Mouse (Mus musculus): ENCODE data around the gene Gm21970. TPM values are rescaled to one million over a fixed set of nuclear protein-coding genes. Genes with fewer than 3 reads are reported as not detected.

Gene Gm21970
- not detected in 2 replicates for polyA plus RNA-seq (2012; rRNA removed)

GRCm38 (mm10) chr16:91391421-91391820 is at the start of gene Gm21970:
Gene Gm21970, plus strand, starts transcription at chr16:91391721.
- Histone ChIP-seq H3K27me3 (ENCODE audit: control insufficient read depth, insufficient read depth, low read length) (no peaks in the 10 kb centered on the region), H3K4me1 (ENCODE audit: control insufficient read depth, insufficient read depth, low read length) (no peaks in the 10 kb centered on the region), H3K36me3 (ENCODE audit: control insufficient read depth, insufficient read depth, low read length) (no peaks in the 10 kb centered on the region), H3K4me3 (ENCODE audit: control insufficient read depth, low read depth, low read length) (no peak within 1 kb of the TSS), H3K27ac (ENCODE audit: control insufficient read depth, insufficient read depth, low read depth, low read length) (no peak within 1 kb of the TSS)
- TF ChIP-seq POLR2A (IDR thresholded peaks at IDR 0.05; ENCODE audit: control insufficient read depth, low read depth, low read length) (no peak), CTCF (IDR thresholded peaks at IDR 0.05; ENCODE audit: control insufficient read depth, insufficient read depth, insufficient replicate concordance, low read depth, low read length) (no peak)

DNA sequence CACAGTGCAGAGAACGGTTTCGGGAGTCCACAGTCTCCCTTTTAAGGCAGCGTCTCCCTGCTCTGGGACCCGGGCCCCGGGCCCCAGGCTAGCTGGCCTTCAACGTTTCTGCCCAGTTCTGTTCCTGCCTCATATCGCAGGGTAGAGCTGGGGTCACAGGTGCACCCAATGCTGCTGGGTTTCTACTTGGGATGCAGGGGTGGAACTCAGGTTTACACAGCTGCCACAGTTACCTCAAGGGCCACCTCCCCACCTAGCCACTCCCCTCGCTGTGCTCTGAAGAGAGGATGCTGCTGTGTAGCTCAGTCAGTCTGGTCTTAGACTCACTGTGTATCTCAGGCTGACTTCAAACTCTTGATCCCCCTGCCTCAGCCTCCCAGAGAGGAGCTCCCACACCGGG is 45.0 kb upstream of the Gm21970 start:
- TF ChIP-seq CTCF (IDR thresholded peaks at IDR 0.05; ENCODE audit: control insufficient read depth, insufficient read depth, insufficient replicate concordance, low read depth, low read length), result no peak
- TF ChIP-seq POLR2A (IDR thresholded peaks at IDR 0.05; ENCODE audit: control insufficient read depth, low read depth, low read length), result no peak
- Histone ChIP-seq H3K36me3 (ENCODE audit: control insufficient read depth, insufficient read depth, low read length) (no peaks in the 10 kb centered on the region), H3K4me3 (ENCODE audit: control insufficient read depth, low read depth, low read length) (no peak overlapping the region), H3K4me1 (ENCODE audit: control insufficient read depth, insufficient read depth, low read length) (no peaks in the 10 kb centered on the region; the same call in 1 of the 2 replicates), H3K27ac (ENCODE audit: control insufficient read depth, insufficient read depth, low read depth, low read length) (no peak overlapping the region), H3K27me3 (ENCODE audit: control insufficient read depth, insufficient read depth, low read length) (no peaks in the 10 kb centered on the region)

GRCm38 (mm10) chr16:91347491-91348263 is 43.8 kb upstream of the Gm21970 start:
- TF ChIP-seq POLR2A (IDR thresholded peaks at IDR 0.05; ENCODE audit: control insufficient read depth, low read depth, low read length) (no peak), CTCF (IDR thresholded peaks at IDR 0.05; ENCODE audit: control insufficient read depth, insufficient read depth, insufficient replicate concordance, low read depth, low read length) (no peak)
- peaks cover 2% of the 10 kb centered on the region; the same call in 1 of the 2 replicates for H3K4me1 ChIP-seq (ENCODE audit: control insufficient read depth, insufficient read depth, low read length)
- no peaks in the 10 kb centered on the region for H3K27me3 ChIP-seq (ENCODE audit: control insufficient read depth, insufficient read depth, low read length)
- no peak overlapping the region for H3K27ac ChIP-seq (ENCODE audit: control insufficient read depth, insufficient read depth, low read depth, low read length)
- H3K4me3 ChIP-seq (ENCODE audit: control insufficient read depth, low read depth, low read length), result no peak overlapping the region
- H3K36me3 ChIP-seq (ENCODE audit: control insufficient read depth, insufficient read depth, low read length), result no peaks in the 10 kb centered on the region

DNA sequence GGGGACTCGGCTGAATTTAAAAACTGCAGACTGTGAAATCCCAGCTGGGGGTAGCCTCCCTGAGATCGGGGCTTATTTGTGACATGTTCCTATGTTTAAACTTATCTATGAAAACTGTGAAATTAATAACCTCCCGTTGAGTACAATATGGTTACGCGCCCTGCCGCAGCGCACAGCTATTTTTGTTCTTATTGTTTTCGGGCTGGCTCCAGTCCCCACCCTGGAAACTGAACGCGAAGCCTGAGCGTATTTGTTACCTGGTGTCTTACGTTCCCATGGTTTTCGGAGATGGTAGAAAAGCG is 43.3 kb upstream of the Gm21970 start:
- no peak overlapping the region for H3K27ac ChIP-seq (ENCODE audit: control insufficient read depth, insufficient read depth, low read depth, low read length)
- no peaks in the 10 kb centered on the region for H3K27me3 ChIP-seq (ENCODE audit: control insufficient read depth, insufficient read depth, low read length)
- peaks cover 2% of the 10 kb centered on the region; the same call in 1 of the 2 replicates for H3K4me1 ChIP-seq (ENCODE audit: control insufficient read depth, insufficient read depth, low read length)
- H3K4me3 ChIP-seq (ENCODE audit: control insufficient read depth, low read depth, low read length), result no peak overlapping the region
- TF ChIP-seq POLR2A (IDR thresholded peaks at IDR 0.05; ENCODE audit: control insufficient read depth, low read depth, low read length), result no peak
- TF ChIP-seq CTCF (IDR thresholded peaks at IDR 0.05; ENCODE audit: control insufficient read depth, insufficient read depth, insufficient replicate concordance, low read depth, low read length), result no peak
- no peaks in the 10 kb centered on the region for H3K36me3 ChIP-seq (ENCODE audit: control insufficient read depth, insufficient read depth, low read length)

DNA sequence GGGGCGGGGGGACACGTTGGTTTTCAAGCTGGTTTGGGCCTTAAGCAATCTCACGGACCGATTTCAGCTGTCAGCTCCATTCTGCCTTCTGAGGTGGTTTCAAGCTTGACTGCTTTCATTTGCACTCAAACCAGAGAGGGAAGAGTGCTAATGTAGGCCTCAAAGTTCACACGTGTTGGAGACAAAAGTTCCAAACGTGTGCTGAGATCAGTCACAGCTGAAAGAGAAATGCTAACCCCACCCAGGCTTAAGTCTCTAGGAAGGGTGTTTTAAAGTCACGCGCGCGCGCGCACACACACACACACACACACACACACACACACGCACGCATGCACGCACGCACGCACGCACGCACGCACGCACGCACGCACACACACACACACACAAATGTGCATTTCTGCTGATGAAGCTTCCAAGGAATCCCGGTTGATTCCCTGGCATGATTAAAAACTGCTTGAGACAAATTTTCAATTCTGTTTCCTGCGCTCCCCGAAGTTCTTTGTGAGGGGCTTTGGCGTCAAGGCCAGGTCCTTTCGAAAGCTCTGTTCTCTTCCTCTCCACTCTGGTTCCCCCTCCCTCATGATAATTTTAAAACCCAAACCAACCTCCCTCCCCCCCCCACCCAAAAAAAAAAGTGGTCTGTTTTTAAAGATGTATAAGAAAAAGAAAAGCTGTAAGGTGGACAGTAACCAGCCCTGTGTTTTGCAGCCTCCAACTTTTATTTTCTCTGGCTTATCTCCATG is 42.8 kb upstream of the Gm21970 start:
- no peaks in the 10 kb centered on the region for H3K27me3 ChIP-seq (ENCODE audit: control insufficient read depth, insufficient read depth, low read length)
- TF ChIP-seq CTCF (IDR thresholded peaks at IDR 0.05; ENCODE audit: control insufficient read depth, insufficient read depth, insufficient replicate concordance, low read depth, low read length) (no peak), POLR2A (IDR thresholded peaks at IDR 0.05; ENCODE audit: control insufficient read depth, low read depth, low read length) (no peak)
- H3K27ac ChIP-seq (ENCODE audit: control insufficient read depth, insufficient read depth, low read depth, low read length), result no peak overlapping the region

GRCm38 (mm10) chr16:91352084-91352562 is 39.4 kb upstream of the Gm21970 start:
- H3K27me3 ChIP-seq (ENCODE audit: control insufficient read depth, insufficient read depth, low read length), result no peaks in the 10 kb centered on the region
- H3K36me3 ChIP-seq (ENCODE audit: control insufficient read depth, insufficient read depth, low read length), result no peaks in the 10 kb centered on the region
- no peak overlapping the region for H3K27ac ChIP-seq (ENCODE audit: control insufficient read depth, insufficient read depth, low read depth, low read length)

More for the DNA sequence above, 42.8 kb upstream of the Gm21970 start:
- Histone ChIP-seq H3K4me1 (ENCODE audit: control insufficient read depth, insufficient read depth, low read length) (peaks cover 2% of the 10 kb centered on the region; the same call in 1 of the 2 replicates), H3K4me3 (ENCODE audit: control insufficient read depth, low read depth, low read length) (no peak overlapping the region), H3K36me3 (ENCODE audit: control insufficient read depth, insufficient read depth, low read length) (no peaks in the 10 kb centered on the region)

DNA sequence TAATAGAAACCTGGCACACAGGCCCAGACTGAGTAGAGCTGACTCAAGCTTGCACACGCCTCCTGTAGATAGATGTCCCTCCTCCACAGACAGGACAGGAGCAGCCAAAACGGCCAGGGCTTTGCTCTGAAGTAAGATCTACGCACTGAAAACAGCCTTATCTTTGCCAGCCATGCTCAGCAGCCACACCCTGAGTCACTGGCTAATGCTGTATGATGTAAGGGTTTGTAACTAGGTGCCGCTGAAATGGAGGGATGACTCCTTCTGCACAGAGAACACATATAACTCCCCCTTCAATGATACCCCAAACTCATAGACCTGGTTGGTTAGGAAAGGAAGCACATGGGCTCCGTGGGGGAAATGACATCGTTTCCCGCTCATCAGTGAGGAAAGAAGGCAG is 38.8 kb upstream of the Gm21970 start:
- no peaks in the 10 kb centered on the region for H3K27me3 ChIP-seq (ENCODE audit: control insufficient read depth, insufficient read depth, low read length)

More at GRCm38 (mm10) chr16:91352084-91352562, 39.4 kb upstream of the Gm21970 start:
- TF ChIP-seq POLR2A (IDR thresholded peaks at IDR 0.05; ENCODE audit: control insufficient read depth, low read depth, low read length) (no peak), CTCF (IDR thresholded peaks at IDR 0.05; ENCODE audit: control insufficient read depth, insufficient read depth, insufficient replicate concordance, low read depth, low read length) (peak; percentile 54; the same call in 1 of the 2 replicates)
- Histone ChIP-seq H3K4me3 (ENCODE audit: control insufficient read depth, low read depth, low read length) (no peak overlapping the region), H3K4me1 (ENCODE audit: control insufficient read depth, insufficient read depth, low read length) (peaks cover 2% of the 10 kb centered on the region; the same call in 1 of the 2 replicates)

More for the DNA sequence above, 38.8 kb upstream of the Gm21970 start:
- Histone ChIP-seq H3K36me3 (ENCODE audit: control insufficient read depth, insufficient read depth, low read length) (no peaks in the 10 kb centered on the region), H3K27ac (ENCODE audit: control insufficient read depth, insufficient read depth, low read depth, low read length) (no peak overlapping the region), H3K4me1 (ENCODE audit: control insufficient read depth, insufficient read depth, low read length) (peaks cover 2% of the 10 kb centered on the region; the same call in 1 of the 2 replicates), H3K4me3 (ENCODE audit: control insufficient read depth, low read depth, low read length) (no peak overlapping the region)
- no peak for TF ChIP-seq POLR2A (IDR thresholded peaks at IDR 0.05; ENCODE audit: control insufficient read depth, low read depth, low read length)
- TF ChIP-seq CTCF (IDR thresholded peaks at IDR 0.05; ENCODE audit: control insufficient read depth, insufficient read depth, insufficient replicate concordance, low read depth, low read length), result no peak
